Mouse (Mus musculus): ENCODE results near the gene Ifi27l2b. TPM values are rescaled to one million over a fixed set of nuclear protein-coding genes. Genes with fewer than 3 reads are reported as not detected.

Gene Ifi27l2b
- total RNA-seq, 2 experiments from 2014 or later, result not detected

- no peak for DNase-seq
These were observed 22.2 kb downstream of the Ifi27l2b start for GRCm38 (mm10) chr12:103434861-103435260.

GRCm38 (mm10) chr12:103433986-103434731, 22.9 kb downstream of the Ifi27l2b start, which contains the start of gene Ifi27:
TSS of gene Ifi27 (plus strand) at chr12:103434211.
- DNase-seq, result peak; percentile 75 to 88

- peak; percentile 74 to 78 for DNase-seq
These were observed 23.6 kb downstream of the Ifi27l2b start for GRCm38 (mm10) chr12:103433430-103433829.

GRCm38 (mm10) chr12:103426710-103427109, 30.3 kb downstream of the Ifi27l2b start:
- DNase-seq, result no peak

GRCm38 (mm10) chr12:103425729-103426470, 31.1 kb downstream of the Ifi27l2b start, which contains the start of gene Ddx24:
TSS of gene Ddx24 (minus strand) at chr12:103425830.
- peak; percentile 98 to 99 for DNase-seq

- peak in 1 of 2 experiments; percentile 24 for DNase-seq
These were observed 31.9 kb downstream of the Ifi27l2b start for GRCm38 (mm10) chr12:103425016-103425728.

GRCm38 (mm10) chr12:103408144-103408543, 48.9 kb downstream of the Ifi27l2b start:
- no peak for DNase-seq

GRCm38 (mm10) chr12:103407720-103408119, 49.3 kb downstream of the Ifi27l2b start, which contains the start of gene 9330161L09Rik:
TSS of gene 9330161L09Rik (minus strand) at chr12:103407820.
- DNase-seq, result no peak

- DNase-seq, result no peak
These were observed 52.9 kb downstream of the Ifi27l2b start for GRCm38 (mm10) chr12:103404131-103404530.

Other genes with a start within 250 kb of the Ifi27l2b start
- gene Prima1, start 215.1 kb downstream of the Ifi27l2b start, total RNA-seq (2021), result 1 to 10 TPM; 2.1 to 2.6 TPM
- gene Fam181a, start 146.2 kb downstream of the Ifi27l2b start, total RNA-seq (2021), result not detected
- 1 to 10 TPM; 1.1 to 1.3 TPM for gene Asb2, start 101.2 kb downstream of the Ifi27l2b start, total RNA-seq (2021)
- gene Otub2, start 68.5 kb downstream of the Ifi27l2b start, total RNA-seq (2021), result 1 to 10 TPM; 2.8 to 3.7 TPM
- gene 9330161L09Rik, start 49.4 kb downstream of the Ifi27l2b start, total RNA-seq (2021), result 1 to 10 TPM; 1.5 to 1.7 TPM
- gene Ddx24, start 31.4 kb downstream of the Ifi27l2b start, total RNA-seq (2021), result 100 to 1,000 TPM; 121 to 122 TPM
- gene Ifi27, start 23.0 kb downstream of the Ifi27l2b start, total RNA-seq (2021), result 1,000 to 10,000 TPM; 1,339 to 1,709 TPM
- gene Ifi27l2a, start 13.5 kb downstream of the Ifi27l2b start, total RNA-seq (2021), result 100 to 1,000 TPM; 128 to 279 TPM
- gene Ppp4r4, start 75.1 kb upstream of the Ifi27l2b start, total RNA-seq (2021), result 1 to 10 TPM; 4.0 to 4.4 TPM
- under 1 TPM; 0.36 to 0.46 TPM for gene Serpina10, start 174.2 kb upstream of the Ifi27l2b start, total RNA-seq (2021)
- 1 to 10 TPM in 1 of 2 experiments, under 1 TPM in 1; 0.63 to 3.9 TPM for gene Serpina6, start 200.0 kb upstream of the Ifi27l2b start, total RNA-seq (2021)
- not detected for gene Serpina16, start 218.9 kb upstream of the Ifi27l2b start, total RNA-seq (2021)
- gene Serpina1f, start 238.3 kb upstream of the Ifi27l2b start, total RNA-seq (2021), result not detected

Measured in adrenal gland, postnatal 36 days (tissue).